Mouse (Mus musculus) embryonic fibroblast, embryonic 13.5 days (primary cell): ENCODE measurements around the gene Cldnd2.

Experiments
- CTCF ChIP-seq: IDR thresholded peaks from 2 replicates; pipeline ENCODE4 v1.5.1; 2011; ENCODE audit warnings: mild to moderate bottlenecking, control low read depth, low read length, moderate library complexity, borderline replicate concordance; ENCODE audit not compliant: insufficient read depth
- POLR2A ChIP-seq: IDR thresholded peaks from 2 replicates; pipeline ENCODE4 v1.6.1; 2011; ENCODE audit warnings: low read depth, mild to moderate bottlenecking, control low read depth, low read length, moderate library complexity

GRCm38 (mm10) chr7:43449811-43450210, 9.2 kb downstream of the Cldnd2 start:
- TF ChIP-seq POLR2A (no peak), CTCF (no peak)
